Mouse (Mus musculus) hematopoietic stem cell, adult 5-6 weeks (primary cell): Measurements from ENCODE around the gene Fam227a. TPM values are rescaled to one million over a fixed set of nuclear protein-coding genes. Genes with fewer than 3 reads are reported as not detected.

Source experiments
- ATAC-seq, 2 experiments: fragments of 125-278 bp in 1 of 2; replicated peaks in 1 of 2; 2 replicates each; pipeline ENCODE4 v1.8.0; 2016 to 2017; ENCODE audit warnings: inconsistent platforms in 2 of 2, mild to moderate bottlenecking in 2 of 2, moderate number of reproducible peaks in 2 of 2, low read depth in 1 of 2, moderate TSS enrichment in 1 of 2; ENCODE audit not compliant: low FRiP score in 2 of 2, poor library complexity in 2 of 2, severe bottlenecking in 2 of 2, insufficient read depth in 1 of 2, low TSS enrichment in 1 of 2
- total RNA-seq: library from RNA; stranded (forward); fragments of 172-1452, 232-1000 nt; gene quantifications from 2 replicates; pipeline ENCODE4 v1.2.3, GENCODE M21; 2017

The Fam227a gene
- total RNA-seq, 1 experiment from 2014 or later, result 1.7 TPM

DNA sequence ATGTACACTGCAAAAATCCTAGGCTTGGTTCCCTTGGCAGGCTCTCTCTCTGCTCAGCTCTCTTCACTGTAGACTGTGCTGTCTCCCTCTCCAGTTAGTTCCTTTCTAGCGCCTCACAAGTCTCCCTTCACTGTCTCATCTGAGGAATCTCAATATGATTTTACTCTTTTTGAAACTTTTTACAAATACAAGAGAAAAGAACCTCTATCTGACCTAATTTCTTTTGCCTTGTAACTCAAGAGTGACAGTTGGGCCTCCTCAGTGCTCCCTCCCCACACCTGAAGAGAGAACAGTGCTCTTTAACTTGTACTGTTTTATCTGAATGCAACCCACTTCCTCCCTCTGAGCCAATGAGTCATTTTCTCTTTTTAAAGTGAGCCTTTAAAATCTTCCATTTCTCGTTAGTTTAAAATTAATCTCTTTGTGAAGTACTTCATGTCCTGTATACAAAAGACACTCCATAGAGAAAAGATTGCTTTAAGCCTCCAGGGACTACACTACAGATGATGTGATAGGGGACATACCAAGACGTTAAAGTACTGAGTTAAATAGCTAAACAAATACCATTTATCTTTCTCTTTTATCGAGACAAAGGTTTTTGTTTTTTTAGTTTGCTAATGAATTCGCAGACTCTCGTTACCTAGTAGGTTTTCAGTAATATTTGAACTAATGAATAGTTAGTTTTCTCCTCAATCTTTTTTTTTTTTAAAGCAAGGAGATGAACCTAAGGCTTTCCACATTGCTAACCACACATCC, 80.9 kb downstream of the Fam227a start:
- ATAC-seq, result no peak

DNA sequence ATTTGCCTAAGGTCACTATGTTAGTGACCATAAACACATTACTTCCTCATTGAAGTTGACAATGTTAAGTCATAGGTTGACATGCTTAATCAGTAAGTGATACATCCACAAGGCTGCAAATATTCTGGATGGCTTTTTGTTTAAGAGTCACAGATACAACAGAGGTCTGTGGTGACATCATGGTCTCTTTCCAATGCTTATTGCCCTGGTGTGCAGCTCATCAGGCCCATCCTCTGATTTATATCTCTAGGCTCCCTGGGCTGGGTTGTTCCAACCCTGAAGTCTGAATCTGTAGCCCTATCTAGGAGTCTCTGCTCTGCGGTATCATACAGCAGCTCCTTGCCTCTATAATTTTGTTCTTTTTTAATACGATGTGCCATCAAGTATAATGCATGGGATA, 81.8 kb downstream of the Fam227a start:
- ATAC-seq, result no peak

DNA sequence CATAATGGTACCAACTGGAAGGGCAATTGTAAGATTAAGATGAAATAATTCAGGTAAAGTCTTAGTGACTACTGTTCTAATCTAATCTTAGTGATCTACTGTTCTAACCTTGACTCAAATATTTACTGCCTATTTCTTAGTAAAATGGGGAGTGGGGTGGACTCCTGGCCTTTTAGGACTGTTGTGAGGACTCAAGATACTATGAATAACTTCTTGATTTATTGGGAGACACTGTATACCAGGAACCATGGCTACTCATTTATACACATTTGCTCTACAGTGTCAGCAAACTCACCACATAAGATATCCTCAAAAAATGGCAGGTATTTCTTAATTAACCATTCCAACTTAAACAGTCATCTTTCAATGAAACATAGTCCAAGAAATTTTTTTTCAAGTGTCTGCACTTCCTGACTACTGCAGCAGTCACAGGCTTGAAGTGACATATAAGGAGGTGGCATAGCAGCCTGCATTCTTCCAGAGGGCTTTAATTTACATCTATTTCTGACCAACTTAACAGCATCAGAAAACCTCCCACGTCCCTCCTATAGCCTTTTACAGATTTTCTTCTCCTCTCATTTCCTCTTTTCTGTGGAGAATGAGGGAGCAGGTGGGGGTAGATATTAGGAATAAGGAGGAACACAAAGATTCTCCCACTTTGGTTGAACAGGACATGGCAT, 83.1 kb downstream of the Fam227a start:
- no peak for ATAC-seq

DNA sequence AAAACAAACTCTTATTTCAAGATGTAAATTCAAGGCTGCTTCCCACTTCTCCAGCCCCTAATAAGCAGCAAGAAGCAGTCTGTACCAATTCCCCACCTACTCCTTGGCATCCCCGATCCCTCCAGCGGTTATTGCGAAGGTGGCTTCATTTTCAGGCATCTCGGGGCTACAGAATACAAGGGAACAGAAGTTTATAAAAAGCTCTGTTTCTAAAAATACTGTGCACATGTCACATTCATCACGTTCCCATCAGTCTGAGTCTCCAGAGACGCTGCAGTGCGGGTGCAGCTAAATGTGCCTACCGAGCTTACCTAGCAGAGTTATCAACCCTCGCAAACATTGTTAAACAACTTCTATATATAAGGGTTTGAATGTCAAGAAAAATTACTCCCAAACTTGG, 96.3 kb downstream of the Fam227a start:
- no peak for ATAC-seq

DNA sequence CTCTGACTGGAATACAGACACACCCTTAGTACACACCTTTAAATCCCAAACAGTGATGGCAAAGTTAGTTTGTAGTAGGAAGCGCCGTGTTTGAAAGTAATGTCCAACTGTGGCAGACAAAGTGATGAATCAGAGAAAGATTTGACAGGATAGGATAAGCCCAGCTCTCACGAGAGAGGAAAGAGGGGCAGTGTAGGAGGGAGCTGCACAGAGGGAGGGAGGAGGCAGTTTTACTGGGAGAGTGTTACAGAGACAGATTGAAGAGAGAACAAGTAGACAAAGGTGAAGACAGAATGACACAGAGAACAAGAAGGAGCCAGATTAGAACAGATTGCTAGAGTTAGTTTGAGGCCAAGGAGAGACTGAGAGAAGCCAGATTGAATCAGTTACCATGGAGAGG, 99.1 kb downstream of the Fam227a start:
- ATAC-seq, result no peak

Other genes starting within 250 kb of the Fam227a start
- 55.3 and 55.5 TPM in 2 replicates for gene Csnk1e, start 203.4 kb downstream of the Fam227a start, total RNA-seq
- not detected in 2 replicates for gene Kcnj4, start 153.7 kb downstream of the Fam227a start, total RNA-seq
- gene Kdelr3, start 142.5 kb downstream of the Fam227a start, total RNA-seq, result not detected in 2 replicates
- gene Ddx17, start 112.2 kb downstream of the Fam227a start, total RNA-seq, result 243 and 272 TPM in 2 replicates
- gene Dmc1, start 53.8 kb downstream of the Fam227a start, total RNA-seq, result 2.4 and 2.8 TPM in 2 replicates
- gene Cby1, start 243 bp upstream of the Fam227a start, total RNA-seq, result 33.0 and 75.0 TPM in 2 replicates
- 52.1 and 75.9 TPM in 2 replicates for gene Tomm22, start 11.9 kb upstream of the Fam227a start, total RNA-seq
- gene Josd1, start 29.0 kb upstream of the Fam227a start, total RNA-seq, result 33.6 and 35.1 TPM in 2 replicates
- 56.9 and 71.1 TPM in 2 replicates for gene Gtpbp1, start 31.9 kb upstream of the Fam227a start, total RNA-seq
- gene Sun2, start 83.6 kb upstream of the Fam227a start, total RNA-seq, result 110 and 149 TPM in 2 replicates
- 8.3 and 18.0 TPM in 2 replicates for gene Dnal4, start 118.9 kb upstream of the Fam227a start, total RNA-seq
- gene Nptxr, start 145.8 kb upstream of the Fam227a start, total RNA-seq, result 0.30 and 1.7 TPM in 2 replicates
- gene Npcd, start 175.3 kb upstream of the Fam227a start, total RNA-seq, result not detected in 2 replicates
- 34.1 and 34.2 TPM in 2 replicates for gene Cbx6, start 175.7 kb upstream of the Fam227a start, total RNA-seq
- gene Apobec3, start 232.7 kb upstream of the Fam227a start, total RNA-seq, result 189 and 226 TPM in 2 replicates